Mouse (Mus musculus) left cerebral cortex, postnatal 14 days (tissue): ENCODE measurements at regions not wholly inside any gene's neighbourhood (a gene's known extent, or its start where the extent isn't known, plus 50 kb on each side); places are given as distances from the start of the nearest gene placed in this dataset.

ENCODE experiments used
- DNase-seq, 2 experiments: peaks; one replicate each; pipeline ENCODE4 v3.0.0; 2021 to 2022; ENCODE audit warnings: low spot score in 2 of 2, mixed read lengths in 1 of 2
- intact Hi-C: fragments of 180-260 bp; cut with DNase I; formaldehyde crosslinking; loops from one replicate; pipeline ENCODE4 v1.15.1; 2025

DNA sequence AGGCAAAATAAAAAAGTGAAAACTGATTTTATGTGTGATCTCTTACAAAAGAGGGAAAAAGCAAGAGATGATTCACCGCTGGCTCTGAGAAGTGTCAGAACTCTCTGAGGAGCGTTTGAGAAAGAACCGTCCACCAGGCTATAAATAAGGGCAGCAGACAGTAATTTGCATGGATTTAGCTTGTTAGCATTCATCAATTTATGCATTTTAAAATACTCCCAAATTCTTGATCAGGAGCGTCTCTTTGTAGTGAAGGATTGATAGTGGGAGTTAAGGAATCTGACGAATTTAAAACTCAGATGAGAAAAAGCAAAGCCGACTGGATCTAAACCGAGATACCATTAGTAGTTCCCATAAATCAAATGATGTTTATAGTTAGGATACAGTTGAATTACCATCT, 146.8 kb upstream of the Gm10295 start:
- intact Hi-C loops, result no loop called here
- DNase-seq, result no peak

DNA sequence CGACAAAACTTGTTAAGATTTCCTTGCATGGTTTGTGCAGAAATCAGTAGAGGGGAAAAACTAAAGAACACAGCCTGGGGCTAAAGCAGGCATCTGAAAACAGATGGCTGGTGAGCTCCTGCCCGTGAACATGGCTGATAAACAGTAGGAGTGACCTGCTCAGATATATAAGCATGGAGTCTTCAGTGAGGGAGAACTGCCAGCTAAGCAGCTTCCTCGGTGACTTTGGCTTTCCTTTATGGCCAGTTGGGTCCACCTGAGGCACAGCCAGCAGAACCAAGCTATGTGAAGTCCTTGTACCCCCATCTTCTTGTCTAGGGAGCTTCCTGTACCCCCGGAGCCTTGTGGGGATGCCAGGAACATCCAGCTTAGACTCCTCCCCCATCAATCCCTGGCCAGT, 139.8 kb upstream of the Gm10295 start:
- intact Hi-C loops, result no loop called here
- no peak for DNase-seq

DNA sequence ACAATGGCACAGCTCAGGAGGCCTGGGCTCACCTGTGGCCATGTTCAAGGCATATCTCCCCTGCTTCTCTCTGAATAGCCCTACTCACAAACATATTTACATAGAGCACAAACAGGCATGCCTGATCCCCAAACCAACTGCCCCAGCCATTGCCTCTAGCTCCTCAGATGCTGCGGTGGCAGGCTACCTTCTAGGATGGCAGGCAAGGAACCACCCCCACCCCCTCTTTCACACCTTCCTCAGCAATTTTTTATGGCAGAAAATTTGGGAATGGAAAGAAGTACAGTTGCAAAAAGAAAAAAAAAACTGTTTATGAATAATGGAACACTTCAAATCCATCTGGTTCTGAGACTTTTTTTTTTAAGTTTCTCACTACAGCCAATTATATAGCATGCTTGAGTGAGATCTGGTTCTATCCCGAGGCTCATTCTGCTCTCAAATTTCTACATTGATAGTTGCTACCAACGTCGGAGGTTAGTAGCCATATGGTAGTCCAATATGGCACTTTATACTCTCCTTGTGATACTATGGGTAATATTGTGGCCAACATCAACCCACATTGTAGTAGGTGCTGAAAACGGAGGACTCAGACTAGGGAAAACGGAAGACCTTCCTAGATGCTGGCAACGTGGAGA, 136.8 kb upstream of the Gm10295 start:
- intact Hi-C loops, result no loop called here
- peak in 1 of 2 experiments; percentile 14 for DNase-seq

GRCm38 (mm10) chr7:71475383-71475782, 124.1 kb upstream of the Gm10295 start:
- intact Hi-C loops, result no loop called here
- no peak for DNase-seq

GRCm38 (mm10) chr7:71472384-71473141, 121.3 kb upstream of the Gm10295 start:
- intact Hi-C loops, result no loop called here
- peak in 1 of 2 experiments; percentile 14 for DNase-seq

GRCm38 (mm10) chr7:71471658-71472383, 120.5 kb upstream of the Gm10295 start:
- peak; percentile 2 to 6 for DNase-seq
- intact Hi-C loops, result no loop called here

- DNase-seq, result no peak
- intact Hi-C loops, result no loop called here
These were observed 120.0 kb upstream of the Gm10295 start for GRCm38 (mm10) chr7:71471319-71471657.

DNA sequence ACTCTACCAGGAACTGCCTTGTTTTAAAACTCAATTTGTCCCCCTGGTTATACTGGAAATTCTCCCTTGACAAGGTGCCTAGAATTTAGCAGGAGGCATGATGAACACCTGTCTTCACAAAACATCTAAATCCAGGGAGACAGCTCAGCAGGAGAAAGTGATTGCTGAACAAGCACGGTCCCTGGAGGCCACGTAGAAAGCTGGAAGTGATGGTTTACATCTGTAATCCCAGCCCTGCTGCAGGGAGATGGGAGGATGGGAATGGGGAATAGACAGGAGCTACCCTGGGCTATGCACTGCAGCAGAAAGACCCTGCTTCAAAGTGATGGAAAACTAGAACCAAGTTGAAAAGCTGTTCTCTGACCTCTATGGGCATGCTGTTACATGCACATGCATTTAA, 119.1 kb upstream of the Gm10295 start:
- DNase-seq, result no peak
- intact Hi-C loops, result no loop called here

DNA sequence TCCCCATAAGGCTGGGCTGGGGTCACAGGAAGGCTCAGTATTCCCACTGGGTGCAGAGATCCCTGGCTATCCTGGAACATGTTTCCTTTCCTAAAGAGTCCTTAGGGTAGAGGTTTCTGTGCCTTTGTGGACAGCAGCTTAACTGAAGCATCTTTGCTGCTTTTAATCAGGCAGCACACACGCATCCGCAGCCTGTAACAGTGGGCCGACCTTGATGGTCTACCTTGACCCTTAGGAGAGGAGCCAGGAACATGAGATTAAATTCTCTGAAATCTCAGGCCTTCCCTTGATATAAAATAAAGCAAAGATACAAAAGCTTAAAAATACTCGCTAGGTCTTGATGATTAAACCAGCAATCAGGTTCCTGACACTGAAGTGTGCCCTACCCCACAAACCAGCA, 118.7 kb upstream of the Gm10295 start:
- no peak for DNase-seq
- intact Hi-C loops, result no loop called here

- DNase-seq, result no peak
- intact Hi-C loops, result no loop called here
These were observed 116.3 kb upstream of the Gm10295 start for GRCm38 (mm10) chr7:71467436-71468127.

DNA sequence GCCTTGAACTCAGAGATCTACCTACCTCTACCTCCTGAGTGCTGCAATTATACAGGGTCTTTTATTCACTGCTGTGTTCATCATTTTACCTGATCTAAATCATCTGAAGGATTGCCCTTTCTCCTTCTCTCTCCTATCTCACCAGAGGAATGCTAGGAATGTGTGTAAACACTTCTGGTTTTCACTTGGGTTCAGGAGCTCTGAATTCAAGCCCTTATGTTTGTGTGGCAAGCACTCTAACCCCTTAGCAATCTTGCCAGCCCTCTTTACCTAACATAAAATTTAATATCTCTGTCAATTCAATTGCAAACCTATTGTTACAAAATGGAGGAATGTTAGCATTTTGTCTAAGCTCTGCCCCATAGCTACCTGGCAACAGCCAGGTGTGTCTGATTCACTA, 112.8 kb upstream of the Gm10295 start:
- DNase-seq, result no peak
- intact Hi-C loops, result no loop called here

GRCm38 (mm10) chr7:71463565-71463964, 112.3 kb upstream of the Gm10295 start:
- DNase-seq, result no peak
- intact Hi-C loops, result no loop called here

DNA sequence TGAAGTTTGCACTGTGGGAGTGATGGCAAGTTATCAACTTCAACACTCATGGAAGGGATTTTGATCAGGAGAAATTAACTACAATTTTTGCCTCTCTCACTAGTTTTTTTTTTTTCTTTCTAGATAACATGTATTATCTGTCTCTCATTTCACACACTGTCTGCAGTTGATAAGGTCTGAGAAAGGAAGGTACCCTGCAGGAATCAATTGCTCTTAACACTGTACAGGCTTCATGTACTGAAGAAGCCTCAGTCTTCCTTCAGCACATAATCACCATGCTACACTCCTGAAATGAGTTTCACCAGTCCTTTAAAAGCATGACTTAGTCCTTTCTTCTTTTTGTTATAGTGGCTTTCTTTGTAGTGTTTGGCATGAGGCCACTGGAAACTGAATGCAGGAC, 108.5 kb upstream of the Gm10295 start:
- DNase-seq, result no peak
- intact Hi-C loops, result no loop called here

- intact Hi-C loops, result no loop called here
These were observed 106.9 kb upstream of the Gm10295 start for GRCm38 (mm10) chr7:71458104-71458754.

DNA sequence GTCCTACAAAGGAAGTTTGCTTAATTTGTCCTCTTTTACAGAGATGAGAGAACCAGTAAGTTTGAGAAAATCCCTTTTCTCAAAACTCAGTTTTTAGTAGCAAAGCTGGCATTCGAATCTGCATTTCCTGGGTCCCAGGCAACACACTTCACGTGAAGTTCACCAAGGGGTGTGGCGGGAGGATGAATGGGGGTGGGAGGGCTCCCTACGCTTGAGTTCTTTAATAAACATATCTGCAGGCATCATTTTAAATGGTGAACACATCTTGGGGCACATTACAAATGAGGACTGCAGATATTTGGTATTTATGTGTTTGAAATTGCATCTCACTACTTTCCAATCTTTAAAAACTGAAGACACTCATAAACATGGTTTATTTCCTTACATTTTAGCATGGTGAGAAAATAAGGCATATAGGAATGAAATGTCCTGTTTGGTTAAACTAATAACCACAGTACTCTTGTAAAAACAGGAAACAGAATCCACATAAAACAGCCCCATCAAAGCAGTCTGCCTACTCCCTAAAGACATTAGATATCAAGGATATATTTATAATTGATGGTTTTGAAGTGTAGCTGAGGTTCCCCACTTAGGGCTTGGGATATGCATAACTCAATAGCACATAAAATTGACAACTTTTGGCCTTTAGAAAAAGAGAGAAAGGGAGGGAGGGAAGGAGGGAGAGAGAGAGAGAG, 106.3 kb upstream of the Gm10295 start:
- intact Hi-C loops, result no loop called here

More at GRCm38 (mm10) chr7:71458104-71458754, 106.9 kb upstream of the Gm10295 start:
- DNase-seq, result no peak

GRCm38 (mm10) chr7:71456421-71456820, 105.1 kb upstream of the Gm10295 start:
- intact Hi-C loops, result no loop called here
- no peak for DNase-seq

More for the DNA sequence above, 106.3 kb upstream of the Gm10295 start:
- DNase-seq, result no peak

GRCm38 (mm10) chr7:71440330-71441240, 89.3 kb upstream of the Gm10295 start:
- intact Hi-C loops, result no loop called here
- no peak for DNase-seq

- intact Hi-C loops, result no loop called here
- DNase-seq, result no peak
These were observed 74.7 kb upstream of the Gm10295 start for GRCm38 (mm10) chr7:71425982-71426381.
